Mouse (Mus musculus) mesoderm, embryonic 11.5 days (tissue): ENCODE data around the gene Fth1.

ENCODE experiments used
- DNase-seq: peaks from one replicate; pipeline ENCODE4 v3.0.0-alpha.2; 2012; ENCODE audit warnings: low read depth, low spot score

The Fth1 gene

DNA sequence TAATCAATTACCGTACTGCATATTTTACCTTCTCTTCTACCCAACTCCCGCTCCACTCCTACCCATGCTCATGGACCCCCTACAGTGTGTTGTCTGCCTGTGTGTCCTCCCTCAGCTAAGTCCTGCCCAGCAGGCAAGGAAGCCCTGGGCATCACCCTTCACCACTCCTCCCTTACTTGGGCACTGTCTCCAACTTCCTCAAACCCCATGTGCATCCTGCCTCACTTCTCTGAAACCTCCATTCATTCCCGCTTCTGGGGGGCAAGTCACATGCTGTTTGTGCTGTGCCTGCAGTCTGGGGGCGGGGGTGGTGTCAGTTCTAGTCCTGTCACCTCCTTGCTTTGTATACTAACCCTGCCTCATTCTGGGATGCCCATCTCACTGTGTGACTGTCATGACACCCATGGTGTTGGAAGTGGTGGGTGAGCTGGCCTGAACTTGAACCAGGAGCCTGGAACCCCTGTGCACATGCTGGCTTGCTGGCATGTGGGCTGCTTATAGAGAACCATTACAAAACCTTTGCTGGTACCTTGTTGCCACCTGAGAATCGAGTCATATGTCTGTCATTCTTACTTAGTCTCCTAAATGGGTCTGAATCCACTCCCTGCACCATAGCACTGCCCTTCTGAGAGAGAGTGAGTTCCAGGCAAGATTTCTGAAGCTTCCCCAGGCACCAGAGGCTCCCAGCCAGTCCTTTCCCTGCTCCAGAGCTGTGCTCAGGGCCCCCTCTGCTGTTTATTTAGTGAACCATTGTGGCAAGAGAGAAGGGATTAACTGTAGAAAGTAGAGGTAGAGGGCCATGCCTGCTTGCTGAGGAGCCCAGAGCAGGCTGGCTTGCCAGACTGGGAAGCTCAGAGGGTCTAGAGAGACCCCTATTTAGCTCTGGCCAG is 42.3 kb downstream of the Fth1 start:
- no peak for DNase-seq

GRCm38 (mm10) chr19:10023304-10023758 is 42.9 kb downstream of the Fth1 start:
- DNase-seq, result no peak

DNA sequence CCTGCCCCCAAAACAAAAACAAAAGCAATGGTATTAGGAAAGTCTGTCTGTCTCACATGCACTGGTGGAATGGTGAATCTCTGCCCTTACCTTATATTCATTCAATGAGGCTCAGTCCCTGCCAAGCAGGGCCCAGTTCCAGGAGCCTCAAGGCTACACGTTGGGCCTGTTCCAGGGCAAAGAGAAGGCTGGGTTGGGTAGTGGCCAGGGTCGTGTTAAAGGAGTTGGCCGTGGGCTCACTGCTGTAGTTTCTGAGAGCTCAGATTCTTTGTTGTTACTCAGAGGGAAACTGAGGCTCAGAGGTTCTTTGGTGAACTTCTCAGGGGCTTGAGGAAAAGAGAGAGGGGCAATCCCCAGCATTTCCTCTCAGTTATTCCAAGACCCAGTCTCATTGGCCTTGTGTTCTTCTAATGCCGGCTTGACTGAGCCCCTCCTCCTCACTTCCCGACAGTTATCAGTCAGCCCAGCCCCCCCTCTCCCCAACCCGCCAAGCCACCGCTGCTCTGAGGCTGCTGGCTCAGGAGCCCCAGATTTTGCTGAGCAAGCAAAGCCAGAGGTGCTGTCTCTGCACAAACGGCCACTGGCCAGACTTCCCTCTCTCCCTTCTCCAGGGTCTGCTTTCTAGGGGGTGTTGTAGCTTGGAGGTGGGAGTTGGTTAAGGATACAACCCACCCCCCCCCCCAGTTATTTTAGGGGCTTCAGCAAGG is 44.9 kb downstream of the Fth1 start:
- peak; percentile 55 for DNase-seq

- DNase-seq, result no peak
These were observed 49.3 kb downstream of the Fth1 start for GRCm38 (mm10) chr19:10029746-10030145.

- DNase-seq, result peak; percentile 70
These were observed 53.0 kb downstream of the Fth1 start for GRCm38 (mm10) chr19:10033211-10033973.

GRCm38 (mm10) chr19:10034356-10034755 is 54.0 kb downstream of the Fth1 start:
- DNase-seq, result no peak
